Mouse (Mus musculus) layer of hippocampus, adult 8-10 months (tissue): ENCODE measurements around the gene Sirpa. TPM values are rescaled to one million over a fixed set of nuclear protein-coding genes. Genes with fewer than 3 reads are reported as not detected.
A peak's percentile ranks its signal among the peaks of the same experiment; 100 is the strongest.

Source experiments
- DNase-seq, 2 experiments: peaks; one replicate each; pipeline ENCODE4 v3.0.0; 2022; ENCODE audit warnings: low spot score in 2 of 2
- total RNA-seq, 4 experiments: library from RNA; stranded (reverse); gene quantifications; 2 replicates each; pipeline ENCODE4 v1.2.4; 2022

Sirpa gene
- total RNA-seq, 4 experiments from 2014 or later, result 317 to 358 (median 338) TPM

GRCm38 (mm10) chr2:129605816-129606215 is 13.2 kb downstream of the Sirpa start:
- no peak for DNase-seq

- DNase-seq, result no peak
Observed at GRCm38 (mm10) chr2:129606269-129606668, 13.6 kb downstream of the Sirpa start.

- no peak for DNase-seq
Observed at GRCm38 (mm10) chr2:129606899-129607298, 14.3 kb downstream of the Sirpa start.

GRCm38 (mm10) chr2:129613971-129614370 is 21.3 kb downstream of the Sirpa start:
- no peak for DNase-seq

GRCm38 (mm10) chr2:129614482-129615185 is 22.0 kb downstream of the Sirpa start:
- DNase-seq, result no peak

- DNase-seq, result peak in 1 of 2 experiments; percentile 1
Observed at GRCm38 (mm10) chr2:129620148-129620547, 27.5 kb downstream of the Sirpa start.

- no peak for DNase-seq
Observed at GRCm38 (mm10) chr2:129620881-129621280, 28.2 kb downstream of the Sirpa start.

GRCm38 (mm10) chr2:129621654-129622490 is 29.2 kb downstream of the Sirpa start:
- peak in 1 of 2 experiments; percentile 5 for DNase-seq

- peak in 1 of 2 experiments; percentile 1 for DNase-seq
Observed at GRCm38 (mm10) chr2:129622918-129623317, 30.3 kb downstream of the Sirpa start.

GRCm38 (mm10) chr2:129623771-129624170 is 31.1 kb downstream of the Sirpa start:
- DNase-seq, result peak; percentile 66 to 79

- DNase-seq, result peak; percentile 24 to 34
Observed at GRCm38 (mm10) chr2:129624246-129624918, 31.7 kb downstream of the Sirpa start.

- peak; percentile 7 to 8 for DNase-seq
Observed at GRCm38 (mm10) chr2:129624956-129625355, 32.3 kb downstream of the Sirpa start.

- no peak for DNase-seq
Observed at GRCm38 (mm10) chr2:129625845-129626244, 33.2 kb downstream of the Sirpa start.

- DNase-seq, result peak in 1 of 2 experiments; percentile 4
Observed at GRCm38 (mm10) chr2:129626621-129627061, 34.0 kb downstream of the Sirpa start.

- DNase-seq, result peak in 1 of 2 experiments; percentile 1
Observed at GRCm38 (mm10) chr2:129627133-129627532, 34.5 kb downstream of the Sirpa start.

GRCm38 (mm10) chr2:129627811-129628210 is 35.2 kb downstream of the Sirpa start:
- peak; percentile 45 to 69 for DNase-seq

GRCm38 (mm10) chr2:129628456-129629185 is 36.0 kb downstream of the Sirpa start:
- peak in 1 of 2 experiments; percentile 1 for DNase-seq

GRCm38 (mm10) chr2:129629786-129630531 is 37.3 kb downstream of the Sirpa start:
- peak in 1 of 2 experiments; percentile 3 for DNase-seq

- DNase-seq, result peak in 1 of 2 experiments; percentile 2
Observed at GRCm38 (mm10) chr2:129630532-129630886, 37.9 kb downstream of the Sirpa start.

GRCm38 (mm10) chr2:129630978-129631660 is 38.5 kb downstream of the Sirpa start:
- peak in 1 of 2 experiments; percentile 4 for DNase-seq
